Mouse (Mus musculus): ENCODE measurements around the gene Psen1.

Psen1 gene

DNA sequence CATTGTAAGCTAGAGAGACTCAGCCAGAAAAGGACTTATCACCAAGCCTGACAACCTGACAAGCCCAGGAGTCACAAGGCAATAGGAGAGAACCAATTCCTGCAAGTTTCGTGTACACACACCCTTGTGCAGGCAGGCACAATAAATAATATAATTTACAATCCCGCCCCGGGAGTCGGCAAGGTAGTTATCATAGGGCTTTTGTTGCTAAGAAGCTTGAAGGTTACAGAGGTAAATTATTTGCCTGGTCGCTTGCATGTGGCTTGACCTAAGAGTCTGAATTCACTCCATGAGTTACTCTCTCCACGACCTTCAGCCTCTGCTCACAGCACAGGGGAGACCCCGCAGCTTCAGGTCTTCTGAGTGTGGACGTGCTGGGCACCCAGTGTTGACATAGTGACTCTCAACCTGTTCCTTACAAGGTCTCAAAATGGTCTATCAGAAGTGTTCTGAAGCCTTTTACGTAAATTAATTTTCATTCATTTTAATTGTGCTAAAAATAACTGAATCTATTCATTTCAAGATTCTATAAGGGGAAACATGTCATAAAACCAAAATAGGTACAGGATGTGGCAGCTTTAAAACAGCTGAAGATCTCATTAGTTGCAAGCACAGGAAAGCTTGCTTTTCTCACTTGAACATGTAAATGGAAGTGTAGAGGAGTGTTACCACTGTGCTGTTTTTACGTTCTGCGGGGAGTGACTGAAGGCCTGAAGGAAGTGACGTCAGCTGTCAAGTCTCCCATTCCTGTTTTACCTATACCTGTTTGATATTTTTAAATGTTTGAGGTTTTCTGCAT lies 38.8 kb downstream of the Psen1 start:
- no peak for DNase-seq (ENCODE audit: low spot score in 2 of 2)

DNA sequence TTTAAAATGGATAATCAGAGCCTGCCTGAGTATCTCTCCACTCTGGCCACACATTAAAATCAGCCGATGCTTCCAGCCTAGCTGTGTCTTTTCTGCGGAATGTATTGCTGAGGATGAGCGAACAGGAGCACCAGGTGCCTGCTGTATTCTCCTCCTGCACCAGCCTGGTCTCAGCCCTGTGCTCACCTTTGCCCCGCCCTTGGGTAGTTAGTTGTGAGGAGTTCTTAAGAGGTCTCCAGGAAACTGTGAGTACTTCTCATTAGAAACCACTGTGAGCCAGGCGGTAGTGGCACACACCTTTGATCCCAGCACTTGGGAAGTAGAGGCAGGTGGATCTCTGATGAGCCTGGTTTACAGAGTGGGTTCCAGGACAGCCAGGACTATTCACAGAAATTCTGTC lies 44.3 kb downstream of the Psen1 start:
- no peak for DNase-seq (ENCODE audit: low spot score in 2 of 2)

DNA sequence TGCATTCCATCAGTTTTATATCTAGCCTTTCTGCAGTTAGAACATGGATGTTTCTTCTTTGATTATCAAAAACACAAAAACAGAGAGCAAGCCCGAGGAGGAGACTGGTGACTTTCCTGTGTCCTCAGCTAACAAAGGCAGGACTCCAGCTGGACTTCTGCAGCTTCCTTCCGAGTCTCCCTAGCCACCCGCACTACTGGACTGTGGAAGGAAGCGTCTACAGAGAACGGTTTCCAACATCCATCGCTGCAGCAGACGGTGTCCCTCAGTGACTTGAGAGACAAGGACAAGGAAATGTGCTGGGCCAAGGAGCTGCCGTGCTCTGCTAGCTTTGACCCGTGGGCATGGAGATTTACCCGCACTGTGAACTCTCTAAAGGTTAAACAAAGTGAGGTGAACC lies 46.1 kb downstream of the Psen1 start:
- DNase-seq (ENCODE audit: low spot score in 2 of 2): no peak

DNA sequence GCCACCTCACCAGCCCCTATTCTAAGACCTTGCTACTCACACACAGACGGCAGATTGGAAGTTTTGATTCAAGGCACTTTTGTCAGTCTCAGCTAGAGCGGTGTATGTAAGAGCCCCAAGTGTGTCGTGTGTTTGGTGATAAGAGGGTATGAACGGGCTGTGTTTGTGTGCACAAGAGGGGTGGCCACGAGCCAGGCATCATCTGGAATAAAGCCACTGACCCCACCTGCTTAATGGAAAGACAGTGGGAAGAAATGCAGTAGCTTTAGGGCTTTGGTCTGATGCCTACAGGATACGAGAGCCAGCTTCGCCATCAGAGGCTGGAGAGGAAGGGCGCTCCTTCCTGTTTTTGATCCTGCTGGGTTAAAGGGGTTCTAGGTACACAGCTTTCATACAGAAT lies 48.3 kb downstream of the Psen1 start:
- DNase-seq (ENCODE audit: low spot score in 2 of 2): no peak

DNA sequence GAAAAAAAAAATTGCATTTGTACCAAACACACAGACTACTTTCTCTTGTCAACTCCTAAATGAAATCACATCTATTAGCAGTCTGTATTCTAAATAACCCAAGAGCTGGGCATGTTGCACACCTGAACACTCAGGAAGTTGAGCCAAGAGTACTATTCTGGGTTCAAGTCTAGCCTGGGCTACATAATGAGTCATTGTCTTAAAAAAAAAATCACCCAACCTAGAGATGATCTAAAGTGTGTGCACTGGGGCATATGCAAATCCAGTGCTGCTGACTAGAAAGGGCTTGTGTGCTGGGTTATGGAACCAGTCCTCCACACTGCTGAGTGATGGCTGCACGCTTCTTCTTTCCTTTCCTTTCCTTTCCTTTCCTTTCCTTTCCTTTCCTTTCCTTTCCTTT lies 50.7 kb downstream of the Psen1 start:
- DNase-seq (ENCODE audit: low spot score in 2 of 2): no peak

DNA sequence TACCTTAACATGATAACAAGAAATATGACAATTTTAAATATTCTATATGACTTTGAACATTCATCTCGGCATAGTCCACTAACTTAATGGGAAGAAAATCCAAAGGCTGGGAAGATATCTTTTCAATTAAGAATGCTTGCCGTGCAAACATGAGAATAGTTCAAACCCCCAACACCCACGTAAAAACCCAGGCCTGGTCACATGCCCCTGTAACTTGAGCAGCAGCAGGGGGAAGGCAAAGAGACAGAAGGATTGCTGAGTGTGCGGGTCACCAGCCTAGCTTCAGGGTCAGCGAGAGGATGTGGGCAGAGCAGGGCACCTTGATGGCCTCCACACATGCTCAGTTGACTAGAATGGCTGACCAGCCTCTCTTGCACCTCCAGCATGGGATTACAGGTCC lies 53.8 kb downstream of the Psen1 start:
- no peak for DNase-seq (ENCODE audit: low spot score in 2 of 2)

DNA sequence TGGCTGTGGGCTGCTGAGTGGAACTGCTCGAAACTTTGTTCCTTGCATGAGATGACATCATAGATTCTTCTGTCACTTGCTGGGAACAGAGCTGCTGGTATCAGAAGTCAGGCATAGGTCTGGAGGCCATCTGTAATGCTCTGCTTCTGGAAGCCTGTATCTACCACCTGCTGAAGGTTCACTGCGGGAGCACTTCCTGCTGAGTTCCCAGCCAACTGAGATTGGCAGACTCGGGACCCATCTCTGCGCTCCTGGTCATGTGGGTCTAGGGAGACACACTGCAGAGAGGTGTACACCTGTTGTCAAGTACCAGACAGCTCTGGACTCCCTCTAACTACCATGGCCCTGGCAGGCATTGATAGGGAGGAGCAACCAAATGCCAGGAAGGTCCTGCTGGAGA lies 54.9 kb downstream of the Psen1 start:
- no peak for DNase-seq (ENCODE audit: low spot score in 2 of 2)

DNA sequence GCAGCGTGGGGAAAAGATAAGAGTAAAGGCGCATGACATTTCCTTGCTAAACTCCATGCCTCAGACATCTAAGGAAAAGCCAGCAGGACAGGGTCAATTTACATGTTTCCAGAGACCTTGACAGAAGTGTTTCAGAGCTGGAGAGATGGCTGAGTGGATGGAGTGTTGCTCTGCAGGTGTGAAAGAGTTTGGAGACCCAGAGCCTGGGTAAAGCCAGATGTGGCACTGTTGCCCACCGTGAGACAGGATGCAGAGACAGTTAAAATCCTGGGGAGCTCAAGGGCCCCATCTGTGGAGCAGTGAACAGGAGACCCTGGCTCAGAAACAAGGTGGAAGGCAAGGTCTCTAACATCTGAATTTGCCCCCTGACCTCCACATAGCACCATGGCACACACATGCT lies 55.8 kb downstream of the Psen1 start:
- DNase-seq (ENCODE audit: low spot score in 2 of 2): no peak

DNA sequence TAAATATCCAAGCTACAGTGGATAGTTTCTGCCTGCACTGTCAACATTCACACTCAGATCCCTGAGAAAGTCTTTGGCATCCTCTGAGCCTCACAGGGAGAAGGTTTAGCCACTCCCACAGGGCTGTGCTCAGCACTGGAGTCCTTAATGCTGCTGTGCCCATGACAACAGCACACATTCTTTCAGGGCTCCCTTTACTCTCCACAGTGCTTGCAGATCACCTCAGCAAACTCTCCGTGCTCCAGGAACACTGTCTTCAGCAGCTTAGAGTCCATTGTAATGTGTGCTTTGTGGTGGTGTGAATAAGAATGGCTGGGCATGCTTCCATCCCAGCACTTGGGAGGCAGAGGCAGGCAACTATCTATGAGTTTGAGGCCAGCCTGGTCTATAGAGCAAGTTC lies 61.2 kb downstream of the Psen1 start:
- no peak for DNase-seq (ENCODE audit: low spot score in 2 of 2)

DNA sequence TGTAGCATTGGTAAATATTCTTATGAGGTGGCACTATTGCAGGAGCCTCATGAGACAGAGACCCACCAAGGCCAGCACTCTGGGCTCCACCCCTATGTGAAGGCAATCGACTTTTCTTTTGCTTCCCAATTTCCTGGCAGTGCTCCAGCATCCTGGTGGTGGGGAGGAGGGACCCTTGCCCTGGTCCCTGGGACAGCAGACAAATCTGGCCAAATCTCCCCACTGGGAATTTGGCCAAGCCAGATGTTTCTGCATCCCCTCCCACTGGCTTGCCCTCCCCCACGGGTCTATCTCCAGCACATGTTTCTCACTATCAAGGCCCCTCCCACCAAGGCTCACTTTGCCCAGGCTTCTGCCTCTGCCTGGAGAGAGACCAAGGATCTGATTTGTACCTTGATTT lies 64.5 kb downstream of the Psen1 start:
- DNase-seq (ENCODE audit: low spot score in 2 of 2): no peak

DNA sequence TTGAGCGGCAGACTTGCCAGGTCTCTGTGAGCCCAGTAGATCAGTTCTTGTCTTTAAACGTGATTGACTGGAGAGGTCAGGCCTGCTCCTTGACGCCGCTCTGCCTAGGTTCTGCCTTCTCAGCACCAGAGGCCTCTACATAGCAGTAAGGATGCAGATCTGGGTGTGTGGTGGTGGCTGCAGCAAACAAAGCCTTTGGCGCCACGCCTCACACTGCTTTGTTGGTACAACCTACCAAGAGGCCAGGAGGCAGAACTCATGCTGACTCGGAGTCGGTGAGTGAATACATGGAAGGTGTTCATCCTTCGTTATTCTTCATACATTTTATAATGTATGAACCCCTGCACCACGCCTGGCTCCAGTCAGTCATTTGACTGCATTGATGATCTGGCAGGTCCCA lies 70.8 kb downstream of the Psen1 start:
- DNase-seq (ENCODE audit: low spot score in 2 of 2): no peak

DNA sequence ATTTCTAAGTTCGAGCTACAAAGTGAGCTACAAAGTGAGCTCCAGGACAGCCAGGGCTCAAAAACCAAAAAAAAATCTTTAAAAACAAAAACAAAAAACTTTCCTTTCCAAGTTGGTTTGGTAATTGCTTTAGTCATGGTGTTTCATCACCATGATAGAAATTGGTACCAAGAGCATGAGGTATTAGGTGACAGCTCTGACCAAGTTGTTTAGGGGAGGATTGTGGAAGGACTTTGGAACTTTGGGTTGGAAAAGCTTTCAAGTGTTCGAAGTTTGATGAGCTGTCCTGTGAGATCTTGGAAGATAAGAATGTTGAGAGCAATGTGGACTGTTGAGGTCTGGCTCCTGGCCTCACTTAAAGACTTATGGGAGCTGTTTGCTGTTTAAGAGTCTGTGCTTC lies 72.2 kb downstream of the Psen1 start:
- no peak for DNase-seq (ENCODE audit: low spot score in 2 of 2)

DNA sequence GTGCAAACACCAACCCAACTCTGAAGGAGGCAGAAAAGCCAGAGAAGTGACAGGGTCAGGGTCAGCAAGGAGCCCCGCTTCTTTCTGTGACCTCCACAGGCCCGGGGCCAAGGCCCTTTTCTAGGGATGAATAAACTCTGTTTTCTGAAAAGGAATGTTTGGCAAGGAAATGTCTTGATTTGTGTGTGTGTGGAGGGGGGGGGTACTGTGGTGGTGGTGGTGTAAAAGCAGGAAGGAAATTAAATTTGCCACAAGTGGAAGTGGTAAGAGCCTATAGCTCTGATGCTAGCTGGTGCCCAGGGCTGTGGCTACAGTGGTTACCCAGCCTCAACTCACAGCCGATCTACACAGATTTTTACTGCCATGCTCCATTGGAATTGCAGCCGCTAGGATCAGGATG lies 74.8 kb downstream of the Psen1 start:
- DNase-seq (ENCODE audit: low spot score in 2 of 2): no peak

DNA sequence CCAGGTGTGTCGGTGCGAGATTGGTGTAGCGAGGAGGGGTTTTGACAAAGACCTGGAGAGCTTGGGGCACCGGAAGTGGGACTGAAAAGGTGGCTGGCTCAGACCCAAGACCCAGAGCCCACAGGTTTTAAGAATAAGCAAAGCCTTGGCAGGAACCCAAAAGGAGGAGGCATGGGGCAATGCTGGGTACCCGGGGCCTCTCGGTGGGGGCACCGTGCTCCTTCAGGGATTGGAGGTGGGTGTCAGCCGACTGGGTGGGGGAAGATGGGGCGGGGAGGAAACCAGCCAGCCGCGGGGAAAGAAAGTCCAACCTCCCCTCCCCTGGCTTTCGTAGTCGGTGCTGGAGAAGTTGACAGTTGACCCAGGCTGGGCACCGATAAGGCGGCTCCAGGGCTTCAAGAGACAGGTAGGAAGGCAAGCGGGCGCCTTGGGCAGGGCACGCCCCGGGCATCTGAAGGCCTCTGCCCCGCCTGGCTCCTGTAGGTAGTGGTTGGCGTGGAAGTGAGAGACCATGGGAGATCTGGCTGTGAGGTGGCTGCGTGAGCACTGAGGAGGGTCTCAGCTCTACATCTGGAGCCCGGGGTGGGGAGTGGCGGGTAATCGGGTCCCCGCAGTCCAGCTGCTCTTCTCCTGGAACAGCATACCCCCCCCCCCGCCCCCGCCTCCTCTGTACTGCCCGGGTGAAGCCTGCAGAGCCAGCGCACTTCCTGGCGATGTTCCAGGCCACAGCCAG lies 75.5 kb downstream of the Psen1 start, which contains the start of gene Papln:
Papln (plus strand) TSS at position 324 of the 733 bp plus-strand sequence.
- DNase-seq (ENCODE audit: low spot score in 2 of 2): peak in 1 of 2 experiments; percentile 36

DNA sequence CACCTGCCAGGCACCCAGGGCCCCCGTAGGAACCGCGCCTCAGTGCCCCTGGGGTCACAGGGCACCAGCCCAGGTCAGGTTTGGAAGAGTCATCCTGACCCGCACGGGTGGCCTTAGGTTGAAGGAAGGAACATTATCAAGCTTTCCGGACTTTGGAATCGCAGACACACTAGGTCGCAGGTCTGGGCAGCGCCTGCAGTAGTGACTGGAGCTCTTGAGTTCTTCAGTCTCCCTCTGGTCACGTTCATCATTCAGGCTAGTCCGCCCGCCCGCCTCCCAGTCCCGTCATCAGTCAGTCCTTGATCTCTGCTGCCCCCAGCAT lies 76.1 kb downstream of the Psen1 start:
- DNase-seq (ENCODE audit: low spot score in 2 of 2): peak; percentile 11 to 31

DNA sequence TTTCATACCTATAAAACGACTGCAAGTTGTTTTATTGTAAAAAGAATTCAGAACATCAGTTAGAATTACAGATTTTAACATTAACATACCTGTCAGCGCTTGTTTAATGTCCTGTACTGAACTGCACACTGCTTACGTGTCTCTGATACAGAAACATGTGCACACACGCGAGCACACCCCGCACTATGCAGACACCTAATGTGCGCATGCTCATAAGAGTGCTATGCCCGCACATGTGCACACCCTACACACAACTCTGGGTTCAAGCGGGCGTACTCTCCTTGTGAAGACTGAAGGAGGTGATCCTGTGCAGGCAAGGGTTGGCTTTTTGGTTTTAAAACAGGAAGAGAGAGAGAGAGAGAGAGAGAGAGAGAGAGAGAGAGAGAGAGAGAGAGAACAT lies 76.6 kb downstream of the Psen1 start:
- DNase-seq (ENCODE audit: low spot score in 2 of 2): no peak

DNA sequence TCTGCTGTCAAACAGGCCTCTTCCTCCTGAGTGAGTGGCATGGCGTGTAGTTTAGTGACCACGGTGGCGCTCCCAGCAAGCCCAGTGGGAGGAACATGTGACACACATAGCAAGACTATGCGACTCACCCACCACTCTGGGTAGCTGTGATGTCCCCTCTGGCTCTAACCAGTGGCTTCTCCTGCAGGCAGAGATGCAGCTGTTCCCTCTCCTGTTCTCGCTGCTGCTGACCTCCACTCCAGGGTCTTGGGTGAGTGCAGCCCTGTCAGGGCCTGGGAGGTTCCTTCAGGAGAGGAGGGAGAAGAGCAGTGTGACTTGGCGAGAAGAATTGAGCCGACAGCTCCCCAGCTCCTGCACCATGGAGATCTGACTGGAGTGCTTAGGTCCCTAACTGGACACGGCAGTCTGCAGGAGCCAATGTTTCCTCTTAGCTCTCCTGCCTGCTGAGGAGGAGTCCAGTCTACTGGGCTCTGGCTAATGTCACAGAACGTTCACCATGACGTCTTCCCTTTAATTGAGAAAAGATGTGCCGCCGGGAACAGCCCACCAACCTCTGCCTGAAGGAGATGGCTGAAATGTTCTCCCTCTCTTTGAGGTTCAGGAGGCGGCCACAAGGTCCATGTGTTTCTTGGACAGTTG lies 78.1 kb downstream of the Psen1 start:
- no peak for DNase-seq (ENCODE audit: low spot score in 2 of 2)

DNA sequence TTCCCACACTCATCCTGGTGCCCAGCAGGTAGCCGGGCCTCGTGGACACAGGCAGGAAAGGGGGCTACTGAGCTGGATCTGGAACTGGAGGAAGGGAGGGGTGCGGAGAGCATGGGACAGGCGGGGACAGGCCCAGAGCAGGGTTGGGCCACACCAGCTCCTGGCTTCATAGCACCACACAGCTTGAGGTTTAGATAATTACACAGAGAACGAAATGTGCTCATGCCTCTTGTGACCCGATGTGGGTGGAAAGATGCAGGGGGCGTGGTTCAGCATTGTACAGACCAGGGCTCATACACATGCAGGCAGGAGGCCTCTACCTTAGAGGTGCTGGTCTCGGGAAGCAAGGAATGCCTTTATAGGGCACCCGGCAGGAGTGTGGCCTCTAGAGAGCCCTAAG lies 79.9 kb downstream of the Psen1 start:
- peak; percentile 21 to 33 for DNase-seq (ENCODE audit: low spot score in 2 of 2)

DNA sequence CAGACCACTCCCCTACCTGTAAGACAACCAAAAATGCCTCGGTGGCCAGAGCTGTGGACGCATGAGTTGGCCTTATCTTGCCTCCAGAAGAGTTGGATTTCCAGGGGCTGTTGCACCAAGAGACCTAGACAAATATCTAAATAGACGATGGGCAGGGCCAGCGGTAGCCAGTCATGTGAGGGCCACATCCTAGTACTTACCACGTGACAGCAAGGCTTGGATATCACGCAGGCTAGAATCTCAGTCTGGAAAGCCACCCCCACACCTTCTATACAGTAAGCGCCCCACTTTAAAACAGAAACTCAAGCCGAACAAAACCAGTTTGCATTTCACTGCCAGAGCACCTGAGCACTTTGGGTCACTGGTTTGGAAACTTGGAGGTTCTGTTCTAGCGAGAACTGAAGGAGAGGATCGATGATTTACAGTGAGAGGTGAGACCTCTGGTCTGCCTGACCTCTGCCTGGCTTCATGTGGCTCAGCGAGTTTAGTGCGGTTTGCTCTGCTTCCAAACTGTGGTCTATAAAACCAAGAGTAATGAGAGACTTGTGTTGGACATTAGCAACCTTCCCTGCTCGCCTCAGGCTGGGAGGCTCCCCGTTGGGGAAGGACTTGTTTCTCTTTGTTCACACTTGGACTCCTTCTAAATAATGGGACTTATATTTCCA lies 80.4 kb downstream of the Psen1 start:
- DNase-seq (ENCODE audit: low spot score in 2 of 2): no peak

DNA sequence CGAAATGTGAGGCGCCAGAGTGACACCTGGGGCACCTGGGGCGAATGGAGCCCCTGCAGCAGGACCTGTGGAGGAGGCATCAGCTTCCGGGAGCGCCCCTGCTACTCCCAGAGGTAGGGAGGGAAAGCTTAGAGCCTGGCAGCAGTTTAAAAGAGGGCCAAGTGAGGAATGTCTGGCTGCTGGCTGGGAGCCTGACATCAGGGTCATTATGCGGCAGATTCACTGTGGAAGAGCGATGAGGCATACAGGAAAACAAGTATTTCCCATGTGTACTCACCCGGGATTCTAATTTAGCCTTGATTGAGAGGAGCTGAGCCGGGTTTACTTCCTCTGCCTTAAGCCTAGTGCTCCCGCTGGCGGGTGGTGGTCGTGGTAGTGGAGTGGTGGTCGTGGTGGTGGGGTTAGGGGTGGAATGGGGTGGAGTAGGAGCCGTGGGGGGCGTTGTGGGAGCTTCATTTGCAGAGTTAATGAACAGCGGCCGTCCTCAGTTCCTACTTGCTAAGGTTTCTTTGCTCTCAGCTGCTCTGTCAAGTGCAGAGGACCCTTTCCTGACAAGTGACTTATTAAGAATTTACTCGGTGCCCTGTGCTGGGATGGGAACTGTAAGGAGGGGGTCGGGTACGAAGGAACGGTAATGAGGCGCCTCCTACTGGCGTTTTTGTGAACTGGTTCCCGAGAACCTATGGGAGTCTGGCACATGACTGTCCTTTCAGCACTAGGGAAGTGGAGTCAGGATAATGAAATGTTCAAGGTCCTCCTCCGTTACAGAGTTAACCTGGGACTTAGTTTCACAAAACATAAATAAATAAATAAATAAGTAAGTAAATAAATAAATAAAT lies 82.7 kb downstream of the Psen1 start:
- DNase-seq (ENCODE audit: low spot score in 2 of 2): peak; percentile 23 to 38

DNA sequence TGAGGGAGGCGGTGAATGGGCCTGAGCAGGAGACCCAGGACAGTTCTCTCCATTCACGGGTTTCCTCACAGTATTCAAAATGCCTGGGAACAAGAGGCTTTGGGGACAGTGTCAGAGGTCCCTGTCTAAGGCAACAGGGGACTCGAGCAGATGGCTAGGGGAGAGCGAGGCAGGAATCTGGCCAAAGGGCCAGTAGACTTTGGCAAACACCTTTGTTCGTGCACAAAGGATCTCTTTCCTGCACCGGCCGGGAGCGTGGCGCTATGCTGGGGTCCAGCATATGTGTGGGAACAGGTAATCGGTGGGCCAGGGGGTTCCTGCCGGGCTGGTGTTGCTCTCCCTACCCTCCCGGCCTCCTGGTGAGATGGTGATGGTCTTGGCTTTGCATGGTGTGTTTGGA lies 87.7 kb downstream of the Psen1 start:
- DNase-seq (ENCODE audit: low spot score in 2 of 2): no peak

DNA sequence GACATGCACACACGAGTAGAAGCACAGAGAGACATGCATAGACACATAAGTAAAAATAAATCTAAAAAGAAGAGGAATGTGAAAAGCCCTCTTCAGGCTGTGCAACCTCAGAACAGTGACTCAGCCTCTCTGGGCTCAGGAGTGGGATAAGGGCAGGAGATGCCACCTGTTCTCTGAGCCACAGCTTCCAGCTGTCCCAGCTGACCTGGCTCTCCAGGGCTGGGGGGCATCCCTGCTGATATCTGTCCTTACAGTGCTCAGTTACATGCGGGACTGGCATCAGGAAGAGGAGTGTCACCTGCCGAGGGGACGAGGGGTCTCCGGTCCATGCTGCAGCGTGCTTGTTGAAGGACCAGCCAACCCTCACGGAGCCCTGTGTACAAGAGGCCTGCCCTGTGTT lies 88.8 kb downstream of the Psen1 start:
- DNase-seq (ENCODE audit: low spot score in 2 of 2): no peak

All from urinary bladder, postnatal 36 days (tissue).